Mouse (Mus musculus) myocyte (in vitro differentiated cells): ENCODE data around the gene Psmc2.

ENCODE experiments used
- MAX ChIP-seq: IDR thresholded peaks from one replicate; pipeline ENCODE4 v1.6.1; 2011; ENCODE audit warnings: low read depth, mild to moderate bottlenecking, control low read depth
- POLR2A ChIP-seq: IDR thresholded peaks from one replicate; pipeline ENCODE4 v1.6.1; 2011; ENCODE audit warnings: low read depth, mild to moderate bottlenecking, control low read depth, moderate library complexity; ENCODE audit not compliant: insufficient read length

- no peak for TF ChIP-seq POLR2A
- no peak for TF ChIP-seq MAX
These were observed 46.7 kb downstream of the Psmc2 start for GRCm38 (mm10) chr5:21831761-21832160.
